Mouse (Mus musculus) adrenal gland, adult (tissue): ENCODE results near the gene Parp12.

Source experiments
- DNase-seq, 2 experiments: peaks; one replicate each; pipeline ENCODE4 v3.0.0; 2022 to 2023; ENCODE audit warnings: low spot score in 1 of 2; ENCODE audit not compliant: inconsistent age in 2 of 2

The Parp12 gene

DNA sequence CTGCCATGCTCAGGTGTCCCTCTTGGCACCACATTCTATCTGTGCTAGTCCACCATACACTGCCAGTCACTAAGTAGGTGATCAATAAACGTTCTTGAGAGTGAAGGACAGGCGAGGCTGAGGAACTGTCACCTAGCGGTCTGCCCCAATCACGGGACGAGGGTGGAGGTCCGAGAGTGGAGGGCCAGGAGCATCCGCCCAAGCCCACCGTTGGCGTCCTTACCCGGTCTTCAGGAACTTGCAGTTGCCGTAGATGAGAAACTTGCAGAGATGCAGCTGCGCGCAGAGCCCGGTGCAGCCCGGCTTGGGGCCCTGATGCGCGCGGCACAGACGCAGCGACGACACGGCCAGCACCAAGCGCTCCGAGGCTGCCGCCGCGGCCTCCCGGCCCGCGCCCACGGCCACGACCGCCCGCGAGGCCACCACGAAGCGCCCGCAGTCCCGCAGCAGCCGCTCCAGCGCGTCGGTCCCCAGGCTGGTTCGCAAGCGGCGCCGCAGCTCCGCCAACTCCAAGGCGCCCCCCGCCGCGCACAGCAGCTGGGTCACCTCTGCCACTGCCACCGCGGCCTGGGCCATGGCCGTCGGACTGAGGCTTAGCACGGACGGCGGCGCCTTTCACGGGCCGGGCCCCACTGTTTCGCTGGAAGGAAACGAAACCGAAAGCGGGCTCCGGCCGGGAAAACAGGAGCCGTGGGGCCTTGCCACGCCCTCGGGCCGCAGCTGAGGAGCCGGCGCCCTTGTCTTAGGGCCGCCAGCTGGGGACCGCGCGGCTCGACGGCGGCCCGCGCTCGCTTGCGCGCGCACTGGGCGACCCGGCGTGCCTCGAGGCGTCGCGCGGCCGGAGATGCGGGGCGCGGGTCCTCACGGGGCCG is at the start of gene Parp12:
Gene Parp12, minus strand, starts transcription at position 766 of the 872 bp plus-strand sequence.
- peak; percentile 88 to 95 for DNase-seq

DNA sequence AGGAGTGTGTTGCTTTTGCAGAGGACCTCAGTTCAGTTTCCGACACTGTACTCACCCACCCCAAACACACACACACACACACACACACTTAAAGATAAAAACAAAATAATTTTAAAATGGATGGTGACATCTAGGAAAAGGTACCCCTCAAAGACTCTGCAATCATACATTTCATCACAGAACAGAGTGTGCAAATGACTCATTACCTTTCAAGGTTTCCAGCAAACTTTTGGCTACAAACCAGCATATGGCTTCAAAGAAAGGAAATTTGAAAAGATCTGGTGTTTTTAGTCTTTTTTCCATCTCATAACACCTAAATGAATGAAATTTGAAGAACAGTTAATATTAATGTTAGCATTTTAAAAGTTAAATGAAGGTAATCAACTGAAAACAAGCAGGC is 46.7 kb upstream of the Parp12 start:
- peak; percentile 22 to 79 for DNase-seq

DNA sequence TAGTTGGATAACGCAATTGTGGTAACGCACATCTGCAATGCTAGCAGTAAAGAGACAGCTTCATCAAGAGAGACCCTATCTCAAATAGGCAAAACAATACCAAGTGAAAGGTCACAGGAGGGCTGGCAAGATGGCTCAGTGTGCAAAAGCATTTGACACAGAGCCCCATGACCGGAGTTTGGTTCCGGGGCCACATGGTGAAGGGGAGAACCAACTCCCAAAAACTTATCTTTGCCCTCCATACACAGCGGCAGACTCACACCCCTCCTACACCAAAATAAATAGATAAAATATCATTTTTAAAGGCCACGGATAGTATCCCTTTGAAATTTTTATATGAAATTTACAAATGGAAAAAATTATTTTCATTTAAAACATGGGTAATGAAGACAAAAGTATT is 43.8 kb upstream of the Parp12 start:
- no peak for DNase-seq

DNA sequence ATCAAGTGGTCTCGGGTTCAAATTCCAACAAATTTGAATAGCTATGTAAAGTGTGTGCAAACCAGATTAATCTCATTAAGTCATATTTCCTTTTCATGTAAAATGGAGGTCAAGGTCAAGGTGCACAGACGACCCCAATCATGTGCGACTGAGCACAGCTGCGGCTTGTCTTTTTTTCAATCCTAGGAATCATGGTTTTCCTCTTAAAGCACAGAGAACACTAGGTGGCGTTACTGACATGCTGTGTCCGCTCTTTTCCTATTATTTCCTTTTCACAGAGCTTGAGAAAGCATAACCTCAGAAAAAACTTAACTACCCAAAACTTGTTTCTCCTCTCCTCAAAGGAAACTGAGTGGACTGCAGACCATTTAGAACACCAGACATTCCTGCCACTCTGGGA is 27.9 kb upstream of the Parp12 start:
- DNase-seq = peak in 1 of 2 experiments; percentile 64

DNA sequence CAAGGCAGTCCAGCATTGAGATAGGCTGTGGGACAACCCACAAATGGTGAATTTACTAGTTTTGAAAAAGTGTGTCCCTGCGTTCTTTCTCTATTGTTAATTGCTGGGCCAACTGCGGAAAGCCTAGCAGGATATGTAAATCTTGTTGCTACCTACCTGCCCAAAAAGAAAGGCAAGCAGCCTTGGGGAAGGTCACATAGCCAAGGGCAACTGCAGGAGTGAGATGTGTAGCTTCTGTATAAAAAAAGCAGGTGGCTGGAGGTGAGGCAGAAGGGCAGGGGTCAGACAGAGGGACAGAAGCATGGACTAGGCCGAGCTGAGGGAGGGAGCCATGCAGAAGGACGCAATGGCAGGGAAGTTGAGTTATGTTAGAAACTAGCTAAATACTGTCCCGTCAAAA is 14.4 kb upstream of the Parp12 start:
- no peak for DNase-seq

DNA sequence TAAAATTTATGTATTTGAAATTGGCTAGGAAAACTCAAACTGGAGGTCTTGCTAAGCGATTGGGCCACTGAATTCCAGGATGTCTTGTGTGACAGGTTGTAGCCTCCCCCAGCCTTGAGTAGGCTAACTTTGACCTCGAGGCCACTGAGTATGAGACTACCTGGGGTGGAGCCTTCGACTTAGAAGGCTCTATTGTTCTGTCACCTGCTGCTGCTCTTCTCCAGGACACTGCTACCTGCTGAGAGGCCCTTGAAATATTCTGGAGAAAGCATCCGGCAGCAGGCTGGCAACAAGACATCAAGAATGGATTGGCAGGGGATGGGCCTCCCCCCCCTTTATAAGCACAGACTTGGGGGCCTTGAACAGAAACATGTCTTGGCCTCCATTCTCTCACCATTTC is 13.3 kb upstream of the Parp12 start:
- no peak for DNase-seq

DNA sequence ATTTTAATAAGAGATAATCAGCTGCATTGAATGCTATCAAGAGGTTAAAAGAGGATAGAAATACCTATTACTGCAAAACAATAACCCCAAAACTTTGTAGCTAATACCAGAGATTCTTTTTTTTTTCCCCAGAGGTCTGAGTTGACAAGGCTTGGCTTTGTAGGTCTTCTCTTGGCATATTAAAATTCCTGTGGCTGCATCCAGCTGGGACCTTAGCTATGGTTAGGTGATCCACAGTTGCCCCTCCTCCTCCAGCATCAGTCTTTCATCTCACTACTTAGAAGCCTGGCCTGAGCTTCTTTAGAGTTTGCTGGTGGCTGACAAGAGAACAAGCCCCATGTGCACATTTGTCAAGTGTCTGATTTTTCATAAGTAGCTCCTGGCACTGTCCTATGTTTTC is 6.6 kb upstream of the Parp12 start:
- no peak for DNase-seq

DNA sequence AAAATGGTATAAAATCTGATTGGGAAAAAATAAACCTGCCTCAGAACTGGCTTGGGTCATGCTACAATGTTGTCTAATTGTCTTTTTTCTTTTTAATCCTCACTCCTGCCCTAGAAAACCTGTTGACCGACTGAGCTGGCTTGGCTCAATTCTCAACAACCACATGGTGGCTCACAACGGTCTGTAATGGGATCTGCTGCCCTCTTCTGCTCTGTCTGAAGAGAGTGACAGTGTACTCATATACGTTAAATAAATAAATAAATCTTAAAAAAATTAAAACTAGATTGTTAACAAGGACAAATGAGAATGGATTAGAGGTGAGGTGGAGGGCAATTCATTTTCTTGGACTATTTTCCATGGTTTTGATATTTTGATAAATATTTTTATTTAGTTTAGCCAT is 2.5 kb upstream of the Parp12 start:
- no peak for DNase-seq

DNA sequence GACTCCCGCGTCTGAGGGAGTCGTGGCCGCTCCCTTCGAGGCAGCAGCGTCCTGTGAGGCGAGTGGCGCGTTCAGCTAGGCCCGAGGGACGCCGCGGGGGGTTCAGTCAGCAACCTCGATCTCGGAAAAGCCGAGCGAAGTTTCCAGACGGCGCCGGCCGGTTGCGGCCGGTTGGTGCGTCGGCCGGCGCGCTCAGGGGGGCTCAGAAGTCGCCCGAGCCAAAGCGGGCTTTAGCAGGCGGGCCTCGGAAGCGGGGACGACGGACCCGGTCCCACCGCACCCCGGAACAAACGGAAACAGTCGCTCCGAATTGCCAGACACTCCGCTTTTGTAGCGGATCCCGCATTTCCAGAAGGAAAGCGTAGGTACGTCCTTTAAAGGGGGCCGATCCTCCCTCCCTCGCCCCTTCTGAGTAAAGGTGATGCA is 320 bp upstream of the Parp12 start:
- DNase-seq = no peak

DNA sequence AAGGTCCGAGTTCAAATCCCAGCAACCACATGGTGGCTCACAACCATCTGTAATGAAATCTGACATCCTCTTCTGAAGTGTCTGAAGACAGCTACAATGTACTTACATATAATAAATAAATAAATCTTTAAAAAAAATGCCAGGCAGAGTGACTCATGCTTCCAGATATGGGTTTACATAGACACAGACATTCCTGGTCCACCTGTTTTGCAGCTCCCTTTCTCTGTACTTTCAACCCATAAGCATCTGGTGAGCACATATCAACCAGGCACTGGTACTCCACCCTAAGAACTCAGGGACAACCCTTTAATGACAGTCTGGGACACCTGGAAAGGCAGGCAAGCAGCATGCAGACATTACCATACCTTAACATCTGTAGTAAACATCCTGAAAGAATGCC is 2.7 kb downstream of the Parp12 start:
- no peak for DNase-seq

DNA sequence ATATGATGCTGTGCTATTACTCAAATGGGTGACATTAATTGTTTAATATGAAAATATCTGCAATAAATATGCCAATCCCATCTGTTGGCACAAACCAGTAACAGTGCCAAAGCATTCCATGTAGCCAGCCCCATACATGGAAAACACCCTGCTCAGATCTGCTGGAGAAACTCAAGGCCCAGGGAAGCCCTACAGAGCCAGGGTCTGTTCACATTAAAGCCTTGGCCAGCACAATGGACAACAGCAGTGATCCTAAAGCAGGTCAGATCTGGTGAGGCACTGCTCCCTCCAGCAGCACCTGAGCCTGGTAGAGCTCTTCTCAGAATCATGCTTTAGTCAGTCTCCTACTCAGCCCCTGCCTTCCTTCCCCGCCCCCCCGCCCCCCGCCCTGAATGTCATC is 5.0 kb downstream of the Parp12 start:
- no peak for DNase-seq

DNA sequence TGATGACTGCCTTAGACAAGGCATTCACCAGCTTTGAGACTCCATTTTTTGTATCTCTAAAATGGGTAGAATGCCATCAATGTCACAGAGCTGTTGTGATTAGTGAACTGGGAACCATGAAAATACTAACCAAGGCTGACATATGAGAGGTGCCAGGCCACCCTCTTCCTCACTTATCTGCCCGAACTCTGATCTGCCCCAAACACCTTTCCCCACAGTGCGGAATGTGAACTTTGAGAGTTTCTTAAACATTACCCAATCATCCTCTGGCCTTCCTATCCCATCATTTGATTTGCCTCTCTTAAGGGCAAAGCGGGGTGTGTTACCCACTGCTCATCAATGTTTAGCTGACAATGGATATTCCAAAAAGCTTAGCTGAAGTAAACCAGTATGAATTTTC is 5.4 kb downstream of the Parp12 start:
- DNase-seq = no peak

DNA sequence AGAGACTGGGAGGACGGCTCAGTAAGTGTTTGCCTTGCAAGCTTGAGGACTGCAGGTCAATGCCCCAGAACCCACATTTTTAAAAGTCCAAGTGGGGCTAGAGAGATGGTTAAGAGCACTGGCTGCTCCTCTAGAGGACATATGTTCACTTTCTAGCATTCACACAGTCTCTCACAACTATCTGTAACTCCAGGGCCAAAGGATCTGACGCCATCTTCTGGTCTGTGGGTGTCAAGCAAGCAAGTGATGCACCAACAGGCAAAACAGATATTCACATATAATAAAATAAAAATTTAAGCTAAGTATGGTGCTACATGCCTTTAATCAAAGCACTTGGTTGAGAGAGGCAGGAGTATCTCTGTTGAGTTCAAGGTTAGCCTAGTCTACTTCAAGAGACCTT is 11.3 kb downstream of the Parp12 start:
- peak in 1 of 2 experiments; percentile 44 for DNase-seq

DNA sequence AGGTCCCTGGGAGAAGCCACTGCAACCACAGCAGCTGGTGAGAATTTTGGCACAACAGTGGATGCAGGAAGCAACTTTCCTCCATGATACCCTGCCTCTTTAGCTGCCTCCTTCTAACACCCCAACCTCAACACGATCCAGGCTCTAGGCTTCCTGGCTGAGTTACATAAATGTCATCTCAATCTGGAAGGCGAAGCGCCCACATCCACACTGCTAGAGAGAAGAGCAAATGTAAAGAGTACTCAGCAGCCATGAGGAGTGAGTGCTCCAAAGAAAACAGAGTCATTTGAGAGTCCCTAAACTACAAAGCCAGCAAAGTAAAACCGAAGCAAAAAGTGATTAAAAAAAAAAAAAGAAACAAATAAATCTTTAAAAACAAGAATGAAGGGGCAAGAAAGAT is 13.5 kb downstream of the Parp12 start:
- no peak for DNase-seq

DNA sequence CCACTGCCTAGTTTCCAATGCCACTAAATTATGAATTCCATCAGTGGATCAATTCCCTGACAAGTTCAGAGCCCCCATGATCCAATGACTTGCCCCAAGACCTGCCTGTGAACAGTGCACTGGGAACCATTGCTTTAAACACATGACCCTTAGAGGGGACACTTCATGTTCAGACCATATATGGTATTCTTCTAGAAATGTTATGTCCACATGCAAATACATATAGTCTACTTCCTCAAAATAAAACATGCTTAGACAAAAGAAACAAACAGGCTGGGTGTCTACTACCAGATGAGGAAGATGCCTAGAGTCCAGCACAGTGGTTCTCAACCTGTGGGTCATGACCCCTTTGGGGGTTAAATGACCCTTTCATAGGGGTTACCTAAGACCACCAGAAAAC is 41.7 kb downstream of the Parp12 start:
- no peak for DNase-seq

DNA sequence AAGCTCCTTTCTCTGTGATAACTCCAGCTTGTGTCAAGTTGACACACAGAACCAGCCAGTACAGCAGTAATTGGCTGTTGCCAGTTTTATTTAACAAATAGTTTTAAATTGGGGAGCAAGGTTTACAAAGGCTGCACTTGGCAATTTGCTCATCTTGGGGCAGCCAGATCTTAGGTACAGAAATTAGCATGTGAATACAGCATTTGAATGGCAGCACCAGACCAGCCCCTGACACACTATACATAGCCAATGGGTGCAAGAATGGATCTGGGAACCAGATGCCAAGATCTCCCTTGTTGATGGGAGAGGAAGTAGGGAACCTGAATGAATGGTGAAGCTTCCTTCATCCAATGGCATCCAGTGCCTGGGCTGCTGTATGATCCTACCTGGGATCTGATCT is 44.0 kb downstream of the Parp12 start:
- DNase-seq = no peak

DNA sequence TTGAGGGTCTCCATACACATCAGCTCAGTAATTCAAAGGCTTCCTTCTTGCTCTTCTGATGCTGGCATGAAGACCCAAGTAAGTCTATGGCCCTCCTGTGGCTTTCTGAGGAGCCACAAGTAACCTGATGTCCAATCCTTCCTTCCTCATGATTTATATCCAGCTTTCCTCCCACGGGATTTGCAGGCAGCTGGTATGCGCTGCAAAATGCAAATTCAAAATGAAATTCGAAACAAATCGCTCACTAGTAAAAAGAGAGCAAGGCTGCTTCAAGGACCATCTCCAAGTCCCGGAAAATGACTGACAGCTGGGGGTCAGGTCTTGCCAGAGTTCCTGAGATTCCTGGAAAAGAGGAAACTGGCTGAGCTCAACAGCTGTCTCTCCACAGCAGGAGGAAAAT is 45.5 kb downstream of the Parp12 start:
- DNase-seq = peak in 1 of 2 experiments; percentile 69

DNA sequence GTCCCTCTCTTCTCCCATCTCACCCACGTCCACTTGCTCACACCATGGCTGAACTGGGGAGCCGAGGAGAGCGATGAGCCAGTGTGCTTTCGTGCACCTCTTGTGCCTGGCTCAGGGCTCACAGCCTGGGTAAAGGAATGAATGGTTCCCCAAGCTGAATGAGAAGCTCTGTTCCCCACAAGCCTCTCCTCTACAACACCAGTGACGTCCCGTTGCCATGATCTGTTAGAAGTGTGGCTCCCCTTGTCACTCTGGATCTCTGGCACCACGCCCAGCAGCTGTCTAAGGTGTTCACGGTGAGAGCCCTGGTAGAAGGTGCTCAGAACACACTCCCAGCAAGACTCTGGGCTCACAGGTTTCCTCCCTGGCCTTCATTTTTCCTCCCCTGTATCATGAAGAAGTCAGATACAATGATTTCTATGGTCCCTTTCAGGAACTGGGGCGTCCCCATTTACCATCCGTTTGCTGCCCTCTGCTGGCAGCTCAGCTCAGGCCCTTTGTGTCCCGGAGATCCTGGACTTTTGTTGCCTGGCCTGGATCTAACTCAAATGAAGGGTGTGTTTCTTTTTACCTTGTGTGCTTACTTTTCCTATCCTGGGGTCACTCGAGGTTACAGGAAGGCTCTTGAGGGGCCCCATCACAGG is 51.1 kb downstream of the Parp12 start:
- DNase-seq = peak; percentile 81 to 95

DNA sequence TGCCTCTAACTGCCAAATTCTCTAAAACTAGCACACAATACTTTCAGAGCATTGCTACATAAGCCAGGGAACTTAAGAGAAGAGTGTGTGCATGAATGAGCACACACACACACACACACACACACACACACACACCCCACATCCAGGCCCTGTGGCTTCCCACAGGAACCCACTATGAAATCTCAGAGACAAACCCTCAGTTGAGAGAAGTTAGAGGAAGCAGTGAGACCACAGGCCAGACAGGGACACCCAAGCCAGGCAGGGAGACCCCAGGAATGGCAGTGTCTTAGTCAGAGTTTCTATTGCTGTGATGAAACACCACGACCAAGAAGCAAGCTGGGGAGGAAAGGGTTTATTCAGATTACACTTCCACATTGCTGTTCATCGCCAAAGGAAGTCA is 54.6 kb downstream of the Parp12 start:
- DNase-seq = no peak

DNA sequence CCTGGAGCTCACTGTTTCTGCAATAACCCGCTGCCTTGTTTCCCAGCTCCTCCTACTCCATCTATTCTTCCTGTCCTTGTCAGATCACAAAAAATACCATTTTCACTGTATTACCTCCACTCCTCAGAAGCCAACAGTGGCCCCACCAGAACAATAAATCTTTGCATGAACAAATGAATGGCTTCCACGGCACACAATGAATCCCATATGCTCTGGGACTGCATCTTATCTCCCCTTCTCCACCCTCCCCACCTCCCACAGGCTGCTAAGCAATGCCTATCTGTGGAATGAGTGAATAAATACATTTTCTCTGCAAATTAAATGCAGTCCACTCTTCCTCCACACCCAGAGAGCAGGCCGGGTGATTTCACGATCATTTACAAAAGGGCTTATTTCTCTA is 57.0 kb downstream of the Parp12 start:
- DNase-seq = no peak

DNA sequence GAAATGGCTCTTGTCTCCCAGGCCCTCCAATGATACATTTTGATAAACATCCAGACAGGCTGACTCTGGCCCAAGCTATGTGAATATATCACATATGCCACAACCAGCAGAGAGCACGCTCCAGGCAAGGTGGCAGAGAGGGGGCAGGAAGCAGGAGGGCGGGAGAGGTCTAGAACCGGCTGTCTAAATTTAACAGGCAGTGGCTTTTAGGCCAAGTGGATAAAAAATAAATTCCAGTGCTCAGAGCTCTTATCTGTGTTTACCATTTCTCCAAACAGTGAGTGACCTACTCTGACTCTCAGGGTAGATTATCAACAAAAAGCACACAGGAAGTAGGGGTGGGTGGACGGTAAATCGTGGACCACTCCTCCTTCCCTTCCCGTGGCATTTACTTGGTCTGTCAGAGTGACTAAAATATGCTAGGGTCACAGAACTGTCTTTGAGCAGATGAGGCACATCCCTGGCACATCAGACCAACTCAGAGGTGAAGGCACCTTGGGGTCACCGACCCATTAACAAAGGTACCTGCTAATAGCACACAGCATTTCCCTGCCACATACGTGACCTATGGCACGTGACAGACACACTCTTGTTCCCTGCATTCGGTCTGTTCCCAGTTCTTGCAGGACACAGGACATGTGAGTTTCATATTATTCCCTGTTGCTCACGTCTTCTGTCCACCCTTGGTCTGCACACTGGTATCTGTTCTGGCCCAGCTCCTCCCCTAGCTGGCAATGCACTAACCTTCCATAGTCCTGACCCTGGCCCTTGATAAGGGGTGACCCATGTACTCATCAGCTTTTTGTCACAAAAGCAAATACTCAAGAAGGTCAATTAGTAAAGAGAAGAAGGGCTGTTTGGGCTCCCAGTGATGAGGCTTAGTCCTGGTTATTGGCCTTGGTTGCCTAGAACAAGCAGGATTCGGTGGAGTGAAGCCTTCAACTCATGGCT is 58.3 kb downstream of the Parp12 start:
- DNase-seq = peak; percentile 63 to 82
